In the genomic region with DNA sequence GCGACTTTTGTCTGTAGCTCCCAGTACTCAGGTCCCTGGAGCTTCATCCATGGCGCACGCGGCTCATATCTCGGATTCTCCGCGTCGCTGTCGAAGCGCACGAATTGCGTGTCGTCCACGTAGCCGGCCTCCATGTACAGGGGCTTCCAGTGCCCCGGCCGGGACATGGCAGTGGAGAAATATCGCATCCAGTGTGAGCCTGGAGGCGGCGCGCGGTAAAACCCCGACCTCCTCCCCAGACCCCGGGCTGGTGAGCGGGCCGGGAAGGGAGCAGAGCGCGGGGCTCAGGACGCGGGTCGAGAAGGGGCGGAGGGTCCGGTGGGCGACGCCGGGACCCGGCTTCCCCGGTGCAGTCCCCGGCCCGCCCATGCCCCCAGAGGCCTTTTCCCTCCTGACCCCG, we compare ENCODE assay signal across 9 mouse cellular contexts. TPM values are rescaled to one million over a fixed set of nuclear protein-coding genes. Genes with fewer than 3 reads are reported as not detected.
DNase-seq lines count a peak whose midpoint lies in the region; ATAC-seq and TF ChIP-seq lines count a peak whose summit lies in the region.
"Had no signal": no experiment of that assay in that cellular context is flagged by ENCODE, and none has a peak within 500 bp of the region (broad histone marks: within the 10 kb centered on the region; RNA-seq: fewer than 3 reads in every experiment).

No protein-coding gene starts in this region.

- no peaks in the 10 kb centered on the region for H3K27me3 ChIP-seq in kidney, adult 2 months (replicated peaks; ENCODE audit: control insufficient read depth, insufficient read depth, low read length)
- peaks cover 48% of the 10 kb centered on the region for H3K27me3 ChIP-seq in hindbrain, embryonic 14.5 days (ENCODE audit: control insufficient read depth, insufficient read depth, low read length)
- peaks cover 63% of the 10 kb centered on the region for H3K27me3 ChIP-seq in midbrain, embryonic 12.5 days

- H3K4me2 ChIP-seq in hindbrain, embryonic 14.5 days (replicated peaks) = peak overlapping the region; percentile 53
- peak overlapping the region; percentile 51 for H3K4me2 ChIP-seq in midbrain, embryonic 12.5 days (replicated peaks)

- peak; percentile 31; the same call in 1 of the 2 replicates for ATAC-seq in common myeloid progenitor, adult 5-6 weeks (replicated peaks; ENCODE audit: low read depth, poor library complexity, severe bottlenecking)
- ATAC-seq in hindbrain, embryonic 14.5 days (ENCODE audit: low FRiP score) = no peak
- no peak for ATAC-seq in midbrain, embryonic 12.5 days (ENCODE audit: low FRiP score, low read depth)
- ATAC-seq in activated CD4-positive, CD25-positive, alpha-beta regulatory T cell, adult 4 months = no peak

- H3K27ac ChIP-seq in kidney, adult 2 months (ENCODE audit: insufficient read depth, low read depth, low read length) = no peak overlapping the region
- H3K27ac ChIP-seq in hindbrain, embryonic 14.5 days = no peak overlapping the region
- H3K27ac ChIP-seq in midbrain, embryonic 12.5 days (replicated peaks) = no peak overlapping the region

- under 1% methylated on average over 41 of the region's 41 CpGs for WGBS in kidney, adult 2 months
- under 1% methylated on average over 39 of the region's 41 CpGs for WGBS in hindbrain, embryonic 14.5 days
- WGBS in midbrain, embryonic 12.5 days = under 1% methylated on average over 39 of the region's 41 CpGs

- no peaks in the 10 kb centered on the region for H3K4me1 ChIP-seq in kidney, adult 2 months (ENCODE audit: control insufficient read depth, insufficient read depth, low read length)
- H3K4me1 ChIP-seq in hindbrain, embryonic 14.5 days (replicated peaks; ENCODE audit: control insufficient read depth, insufficient read depth, low read length) = 0 out of 2 replicates have a peak, but pooled peaks cover 8% of the 10 kb centered on the region
- H3K4me1 ChIP-seq in midbrain, embryonic 12.5 days = peaks cover 9% of the 10 kb centered on the region; the same call in 1 of the 2 replicates

- no peaks in the 10 kb centered on the region for H3K36me3 ChIP-seq in kidney, adult 2 months (ENCODE audit: control insufficient read depth, insufficient read depth, low read length)
- H3K36me3 ChIP-seq in hindbrain, embryonic 14.5 days (replicated peaks; ENCODE audit: control insufficient read depth, insufficient read depth) = no peaks in the 10 kb centered on the region
- no peaks in the 10 kb centered on the region for H3K36me3 ChIP-seq in midbrain, embryonic 12.5 days
- H3K36me3 ChIP-seq: G1E had no signal

- TF ChIP-seq CTCF in kidney, adult 2 months (conservative IDR thresholded peaks at IDR 0.05; ENCODE audit: insufficient read depth, insufficient read length, low read depth, low read length) = no peak

- H3K9ac ChIP-seq in hindbrain, embryonic 14.5 days = peak overlapping the region; percentile 29; the same call in 1 of the 2 replicates
- H3K9ac ChIP-seq in midbrain, embryonic 12.5 days (replicated peaks) = peak overlapping the region; percentile 29; the same call in 1 of the 2 replicates

- no peak for DNase-seq in kidney, adult 2 months
- no peak for DNase-seq in kidney, postnatal 14 days
- no peak for DNase-seq in hindbrain, embryonic 14.5 days (ENCODE audit: low spot score)
- no peak for DNase-seq in cerebellum, postnatal 14 days
- no peak for DNase-seq in right cerebral cortex, adult 2 months (ENCODE audit: low spot score in 2 of 2)

- no peak for TF ChIP-seq POLR2A in kidney, adult 2 months (IDR thresholded peaks at IDR 0.05; ENCODE audit: low read depth, low read length)

- peak overlapping the region; percentile 64 for H3K4me3 ChIP-seq in kidney, adult 2 months (ENCODE audit: insufficient read depth, low read depth, low read length)
- peak overlapping the region; percentile 30 for H3K4me3 ChIP-seq in hindbrain, embryonic 14.5 days (replicated peaks; ENCODE audit: low read length)
- peak overlapping the region; percentile 34 for H3K4me3 ChIP-seq in midbrain, embryonic 12.5 days

- H3K9me3 ChIP-seq in hindbrain, embryonic 14.5 days (ENCODE audit: control insufficient read depth, low read length) = no peaks in the 10 kb centered on the region
- no peaks in the 10 kb centered on the region for H3K9me3 ChIP-seq in midbrain, embryonic 12.5 days
- H3K9me3 ChIP-seq: G1E had no signal

RNA-seq across cellular contexts. Expression of a gene that starts 15.8 kb away (rescaled TPM):
- polyA plus RNA-seq in kidney, adult 2 months (2012; rRNA removed) = not detected in 2 replicates
- not detected in 2 replicates for total RNA-seq in common myeloid progenitor, adult 5-6 weeks (2017)
- polyA plus RNA-seq in hindbrain, embryonic 14.5 days (2014; fragmentation: Nextera tagmentation; extraction: Ambion mirVana) = not detected in 2 replicates
- polyA plus RNA-seq in midbrain, embryonic 12.5 days (2016; fragmentation: Nextera tagmentation; extraction: Ambion mirVana) = not detected in 2 replicates
- 1 to 10 TPM in 1 of 2 experiments, not detected in 1; 5.7 TPM for polyA plus RNA-seq in activated CD4-positive, CD25-positive, alpha-beta regulatory T cell, adult 4 months (2017; shearing (Covaris generic))
- polyA plus RNA-seq: G1E had no signal

RNA-seq across cellular contexts. Expression of a gene that starts 37.5 kb away (rescaled TPM):
- polyA plus RNA-seq in kidney, adult 2 months (2012; rRNA removed) = 0.14 TPM in 1 of 2 replicates, not detected in the other
- not detected in 2 replicates for total RNA-seq in common myeloid progenitor, adult 5-6 weeks (2017)
- not detected in 2 replicates for polyA plus RNA-seq in hindbrain, embryonic 14.5 days (2014; fragmentation: Nextera tagmentation; extraction: Ambion mirVana)
- polyA plus RNA-seq in midbrain, embryonic 12.5 days (2016; fragmentation: Nextera tagmentation; extraction: Ambion mirVana) = not detected in 2 replicates
- polyA plus RNA-seq in activated CD4-positive, CD25-positive, alpha-beta regulatory T cell, adult 4 months (2017; shearing (Covaris generic)) = 1 to 10 TPM; 1.3 to 5.2 TPM
- total RNA-seq: G1E had no signal
- polyA plus RNA-seq: G1E had no signal

RNA-seq across cellular contexts. Expression of a gene that starts 52.0 kb away (rescaled TPM):
- polyA plus RNA-seq in kidney, adult 2 months (2012; rRNA removed) = 101 and 122 TPM in 2 replicates
- 19.6 and 21.1 TPM in 2 replicates for total RNA-seq in common myeloid progenitor, adult 5-6 weeks (2017)
- 132 and 151 TPM in 2 replicates for polyA plus RNA-seq in hindbrain, embryonic 14.5 days (2014; fragmentation: Nextera tagmentation; extraction: Ambion mirVana)
- 83.5 and 88.2 TPM in 2 replicates for polyA plus RNA-seq in midbrain, embryonic 12.5 days (2016; fragmentation: Nextera tagmentation; extraction: Ambion mirVana)
- 100 to 1,000 TPM; 178 to 195 TPM for polyA plus RNA-seq in activated CD4-positive, CD25-positive, alpha-beta regulatory T cell, adult 4 months (2017; shearing (Covaris generic))
